Mouse (Mus musculus) bone marrow macrophage, adult 2 months (primary cell): ENCODE results near the gene Xk.
"Not testable (repeated sequence)": the region's sequence is repeated elsewhere in the genome, so short reads cannot be mapped to it uniquely, and the experiment has no call there.

Experiments
- CTCF ChIP-seq: IDR thresholded peaks from 2 replicates; pipeline ENCODE4 v1.5.1; 2012; ENCODE audit warnings: low read depth, mild to moderate bottlenecking, low read length, moderate library complexity
- POLR2A ChIP-seq: IDR thresholded peaks from 2 replicates; pipeline ENCODE4 v1.6.1; 2012; ENCODE audit warnings: mild to moderate bottlenecking, low read depth, low read length, borderline replicate concordance

DNA sequence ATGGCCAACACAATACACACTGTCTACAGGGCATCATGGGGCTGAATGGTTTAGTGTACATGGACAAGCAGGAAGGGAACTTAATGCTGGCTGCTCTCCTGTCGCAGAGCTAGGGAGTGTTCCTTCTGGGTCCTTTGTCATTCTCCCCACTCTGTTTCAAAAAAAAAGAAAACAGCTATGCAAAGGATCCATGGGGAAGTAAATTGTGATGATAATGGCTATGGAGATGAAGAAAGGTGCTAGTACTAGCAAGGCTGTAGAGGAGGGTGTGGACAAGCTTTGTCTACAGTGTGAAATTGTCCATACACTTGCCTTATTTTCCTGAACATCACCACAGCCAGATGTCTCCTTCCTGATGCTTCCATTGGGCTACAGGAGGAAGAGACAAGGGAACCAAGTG is 62.4 kb downstream of the Xk start:
- TF ChIP-seq CTCF, POLR2A: not testable (repeated sequence)
